Mouse (Mus musculus): ENCODE measurements around the gene Acot8.

DNA sequence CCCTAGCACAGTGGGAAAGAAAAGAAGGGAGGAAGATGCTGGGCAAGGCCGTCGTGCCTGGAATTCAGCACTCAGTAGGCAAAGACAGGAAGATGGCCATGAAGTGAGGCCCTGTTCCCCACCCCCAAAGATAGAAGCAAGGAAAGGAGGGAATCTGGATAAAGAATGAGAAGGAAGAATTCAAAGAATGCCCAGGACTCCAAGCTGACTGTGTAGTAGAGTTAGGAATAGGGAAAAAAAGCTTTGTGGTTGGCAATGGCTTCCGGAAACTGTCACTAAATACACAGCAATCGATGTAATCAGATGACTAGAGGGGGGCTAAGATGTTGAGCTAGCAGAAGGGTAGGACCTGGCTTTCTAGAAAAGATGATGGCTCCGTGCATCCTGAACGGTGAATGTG lies 12.5 kb upstream of the Acot8 start:
- TF ChIP-seq GATA1 (IDR thresholded peaks at IDR 0.05; ENCODE audit: low read length), result no peak
- TF ChIP-seq TAL1 (IDR thresholded peaks at IDR 0.05; ENCODE audit: low read length), result no peak

All from erythroblast, embryonic 14.5 days (primary cell).